Mouse (Mus musculus) G1E (cell line): ENCODE measurements around the gene BC035044.

Experiments
- CTCF ChIP-seq: IDR thresholded peaks from 2 replicates; pipeline ENCODE4 v1.5.1; 2012; ENCODE audit warnings: low read depth, low read length, inconsistent platforms, mixed read lengths
- TAL1 ChIP-seq: conservative IDR thresholded peaks from 2 replicates; pipeline ENCODE4 v1.6.1; 2012; ENCODE audit warnings: low read depth, low read length, inconsistent platforms, mixed read lengths

GRCm38 (mm10) chr6:128851151-128851550 is 39.8 kb downstream of the BC035044 start:
- TF ChIP-seq TAL1 (no peak), CTCF (no peak)
